Mouse (Mus musculus) olfactory bulb, adult 2 months (tissue): ENCODE data around the gene Nup210l.

Experiments
- CTCF ChIP-seq: fragments of 200-500 bp; IDR thresholded peaks from 2 replicates; pipeline ENCODE4 v1.5.1; 2012; ENCODE audit warnings: low read depth, mild to moderate bottlenecking, low read length, moderate library complexity; ENCODE audit not compliant: insufficient read depth
- POLR2A ChIP-seq: fragments of 200-500 bp; IDR thresholded peaks from 2 replicates; pipeline ENCODE4 v1.6.1; 2012; ENCODE audit warnings: mild to moderate bottlenecking, low read depth, low read length, moderate library complexity; ENCODE audit not compliant: insufficient read depth

- TF ChIP-seq CTCF (no peak), POLR2A (no peak)
Observed at GRCm38 (mm10) chr3:90103176-90103575, 756 bp upstream of the Nup210l start.
